Mouse (Mus musculus) thymus, adult 2 months (tissue): ENCODE results near the gene Ccdc88b.

Source experiments
- CTCF ChIP-seq: fragments of 200-500 bp; IDR thresholded peaks from 2 replicates; pipeline ENCODE4 v1.5.1; 2012; ENCODE audit warnings: mild to moderate bottlenecking, control low read depth, low read length, moderate library complexity, borderline replicate concordance; ENCODE audit not compliant: control insufficient read depth, poor library complexity, insufficient read depth; ENCODE audit errors: extremely low read depth
- POLR2A ChIP-seq: fragments of 200-500 bp; IDR thresholded peaks from 2 replicates; pipeline ENCODE4 v1.6.1; 2012; ENCODE audit warnings: mild to moderate bottlenecking, low read length, control low read depth, moderate library complexity; ENCODE audit not compliant: control insufficient read depth, poor library complexity, insufficient read depth; ENCODE audit errors: extremely low read depth

- TF ChIP-seq CTCF (no peak), POLR2A (no peak)
These were observed 4.1 kb downstream of the Ccdc88b start for GRCm38 (mm10) chr19:6853903-6854302.
